Mouse (Mus musculus) kidney, adult 2 months (tissue): Measurements from ENCODE around the gene Hck. TPM values are rescaled to one million over a fixed set of nuclear protein-coding genes. Genes with fewer than 3 reads are reported as not detected.
A peak's percentile ranks its signal among the peaks of the same experiment; 100 is the strongest.

ENCODE experiments used
- DNase-seq: peaks from one replicate; pipeline ENCODE4 v3.0.0; 2021
- H3K27ac ChIP-seq: fragments of 200-500 bp; 2 replicates; pipeline ENCODE4 v1.5.1; 2012; ENCODE audit warnings: low read depth, low read length, control low read depth, inconsistent platforms; ENCODE audit not compliant: insufficient read depth
- H3K27me3 ChIP-seq: fragments of 200-500 bp; replicated peaks from 2 replicates; pipeline ENCODE4 v1.6.1; 2012; ENCODE audit warnings: mild to moderate bottlenecking, moderate library complexity, low read length, inconsistent platforms; ENCODE audit not compliant: control insufficient read depth, insufficient read depth
- H3K36me3 ChIP-seq: fragments of 200-500 bp; 2 replicates; pipeline ENCODE4 v1.6.1; 2012; ENCODE audit warnings: mild to moderate bottlenecking, moderate library complexity, low read length, inconsistent platforms; ENCODE audit not compliant: control insufficient read depth, insufficient read depth
- H3K4me1 ChIP-seq: fragments of 200-500 bp; 2 replicates; pipeline ENCODE4 v1.6.1; 2011; ENCODE audit warnings: low read length; ENCODE audit not compliant: control insufficient read depth, insufficient read depth
- H3K4me3 ChIP-seq: fragments of 200-500 bp; 2 replicates; pipeline ENCODE4 v1.5.1; 2011; ENCODE audit warnings: mild to moderate bottlenecking, low read depth, low read length, control low read depth; ENCODE audit not compliant: insufficient read depth
- CTCF ChIP-seq: fragments of 200-500 bp; conservative IDR thresholded peaks from 2 replicates; pipeline ENCODE4 v1.5.1; 2011; ENCODE audit warnings: low read depth, mild to moderate bottlenecking, control low read depth, low read length, moderate library complexity, mixed read lengths; ENCODE audit not compliant: insufficient read depth, insufficient read length
- POLR2A ChIP-seq: fragments of 200-500 bp; IDR thresholded peaks from one replicate; pipeline ENCODE4 v1.6.1; 2011; ENCODE audit warnings: low read depth, low read length, control low read depth
- WGBS: fragments of 180-500 bp; shearing (Covaris S2); methylation state at CpG from one replicate; pipeline ENCODE4 v1.1.7; 2018; 5-methylcytosine and 5-hydroxymethylcytosine counted together
- polyA plus RNA-seq: library from polyadenylated mRNA; depleted of rRNA; stranded (reverse); fragments of >200 nt; gene quantifications from 2 replicates; pipeline ENCODE4 v1.2.3, GENCODE M21; 2012

Hck gene
- polyA plus RNA-seq, 1 experiment = 4.4 TPM

- no peak overlapping the region for H3K27ac ChIP-seq
- no peak for DNase-seq
- 76% methylated on average over 4 of the region's 4 CpGs for WGBS
- peaks cover 4% of the 10 kb centered on the region; the same call in 1 of the 2 replicates for H3K4me1 ChIP-seq
- H3K36me3 ChIP-seq = no peaks in the 10 kb centered on the region
- TF ChIP-seq CTCF = no peak
- TF ChIP-seq POLR2A = no peak
- no peak overlapping the region for H3K4me3 ChIP-seq
- H3K27me3 ChIP-seq = no peaks in the 10 kb centered on the region
Observed at GRCm38 (mm10) chr2:153083824-153084223, 24.4 kb upstream of the Hck start.

- Histone ChIP-seq H3K4me1 (peaks cover 4% of the 10 kb centered on the region; the same call in 1 of the 2 replicates), H3K27me3 (no peaks in the 10 kb centered on the region), H3K4me3 (no peak overlapping the region), H3K27ac (no peak overlapping the region), H3K36me3 (no peaks in the 10 kb centered on the region)
- DNase-seq = peak; percentile 47
- 59% methylated on average over 7 of the region's 7 CpGs for WGBS
- TF ChIP-seq CTCF (no peak), POLR2A (no peak)
Observed at GRCm38 (mm10) chr2:153084261-153084976, 23.8 kb upstream of the Hck start.

- Histone ChIP-seq H3K4me3 (no peak overlapping the region), H3K36me3 (no peaks in the 10 kb centered on the region), H3K27me3 (no peaks in the 10 kb centered on the region), H3K4me1 (peaks cover 4% of the 10 kb centered on the region; the same call in 1 of the 2 replicates), H3K27ac (no peak overlapping the region)
- TF ChIP-seq CTCF (no peak), POLR2A (no peak)
- WGBS = 92% methylated on average over 6 of the region's 6 CpGs
- no peak for DNase-seq
Observed at GRCm38 (mm10) chr2:153085556-153085955, 22.7 kb upstream of the Hck start.

GRCm38 (mm10) chr2:153086166-153086565 is 22.1 kb upstream of the Hck start:
- DNase-seq = no peak
- Histone ChIP-seq H3K36me3 (no peaks in the 10 kb centered on the region), H3K27me3 (no peaks in the 10 kb centered on the region), H3K4me3 (no peak overlapping the region), H3K27ac (no peak overlapping the region), H3K4me1 (peaks cover 4% of the 10 kb centered on the region; the same call in 1 of the 2 replicates)
- WGBS = 93% methylated on average over 4 of the region's 4 CpGs
- TF ChIP-seq POLR2A = no peak
- no peak for TF ChIP-seq CTCF

- no peak overlapping the region for H3K4me3 ChIP-seq
- 92% methylated on average over 10 of the region's 10 CpGs for WGBS
- TF ChIP-seq CTCF (no peak), POLR2A (no peak)
- no peaks in the 10 kb centered on the region for H3K27me3 ChIP-seq
- no peak for DNase-seq
- H3K36me3 ChIP-seq = no peaks in the 10 kb centered on the region
- H3K4me1 ChIP-seq = 0 out of 2 replicates have a peak, but pooled peaks cover 4% of the 10 kb centered on the region
- no peak overlapping the region for H3K27ac ChIP-seq
Observed at GRCm38 (mm10) chr2:153087091-153087490, 21.2 kb upstream of the Hck start.

GRCm38 (mm10) chr2:153089316-153089715 is 19.0 kb upstream of the Hck start:
- no peaks in the 10 kb centered on the region for H3K36me3 ChIP-seq
- no peaks in the 10 kb centered on the region for H3K27me3 ChIP-seq
- DNase-seq = no peak
- 64% methylated on average over 2 of the region's 2 CpGs for WGBS
- H3K4me3 ChIP-seq = no peak overlapping the region
- no peak overlapping the region for H3K27ac ChIP-seq
- TF ChIP-seq CTCF (no peak), POLR2A (no peak)
- H3K4me1 ChIP-seq = 0 out of 2 replicates have a peak, but pooled peaks cover under 1% of the 10 kb centered on the region

GRCm38 (mm10) chr2:153090551-153091165 is 17.6 kb upstream of the Hck start:
- Histone ChIP-seq H3K4me3 (no peak overlapping the region), H3K36me3 (no peaks in the 10 kb centered on the region), H3K27ac (no peak overlapping the region), H3K4me1 (no peaks in the 10 kb centered on the region), H3K27me3 (no peaks in the 10 kb centered on the region)
- peak; percentile 42 for DNase-seq
- 29% methylated on average over 10 of the region's 10 CpGs for WGBS
- TF ChIP-seq POLR2A (no peak), CTCF (no peak)
